Mouse (Mus musculus) kidney, adult 11 months (tissue): ENCODE results near the gene Wnt3a.

ENCODE experiments used
- DNase-seq: peaks from one replicate; pipeline ENCODE4 v3.0.0; 2022

Gene Wnt3a

DNA sequence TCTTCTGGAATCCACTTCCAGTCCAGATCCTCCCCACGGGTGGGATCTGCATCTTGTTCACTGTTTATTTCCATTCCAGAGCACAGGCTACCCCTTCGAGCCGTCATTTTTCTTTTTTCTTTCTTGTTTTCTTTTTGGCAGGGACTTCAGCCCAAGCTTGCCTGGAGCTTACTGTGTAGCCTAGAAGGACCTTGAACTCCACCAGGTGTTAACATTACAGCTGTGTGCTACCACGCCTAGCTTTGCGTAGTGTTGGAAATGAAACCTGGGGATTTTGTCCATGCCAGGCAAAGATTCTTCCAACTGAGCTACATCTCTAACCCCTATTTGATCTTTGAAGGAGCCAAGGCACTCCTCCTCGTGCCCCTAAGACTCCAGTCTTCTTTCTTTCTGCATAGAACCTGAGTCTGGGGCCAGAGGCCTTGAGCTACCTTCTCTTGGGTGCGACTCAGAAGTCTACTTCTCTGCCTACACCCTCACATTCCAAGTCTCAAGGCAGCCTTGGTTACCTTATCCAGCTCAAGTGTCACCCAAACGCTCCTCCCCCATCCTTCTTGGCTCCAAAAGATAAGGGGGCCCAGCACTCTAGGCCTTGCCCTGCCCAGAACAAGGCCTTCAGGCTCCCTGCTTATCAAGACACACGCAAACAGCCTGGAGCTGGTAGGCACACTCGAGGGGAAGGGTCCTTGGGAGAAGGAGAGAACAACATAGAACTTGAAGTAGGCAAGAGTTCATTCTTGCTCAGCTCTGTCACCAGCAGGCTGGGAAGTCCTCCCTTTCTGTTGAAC, 29.7 kb downstream of the Wnt3a start:
- no peak for DNase-seq

- DNase-seq = no peak
Observed at GRCm38 (mm10) chr11:59259647-59260046, 30.9 kb downstream of the Wnt3a start.

DNA sequence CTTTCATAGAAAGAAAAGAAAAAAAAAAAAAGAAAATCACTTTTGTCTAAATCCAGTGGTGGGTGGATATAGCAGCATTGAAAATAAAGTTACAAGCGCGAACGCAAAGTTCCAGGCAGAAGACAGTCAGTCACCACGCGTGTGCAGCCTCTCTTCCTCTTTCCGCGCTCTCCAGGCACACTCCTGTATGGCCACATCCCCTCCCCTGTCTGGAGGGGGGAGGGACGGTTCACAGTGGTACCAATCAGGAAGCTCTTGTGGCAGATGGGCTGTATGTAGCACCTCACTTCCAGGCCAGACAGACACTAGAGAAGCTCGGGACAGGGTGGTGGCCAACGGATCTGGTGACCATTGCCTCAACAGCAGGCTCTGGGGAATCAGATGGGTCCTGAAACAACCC, 42.5 kb downstream of the Wnt3a start:
- no peak for DNase-seq

DNA sequence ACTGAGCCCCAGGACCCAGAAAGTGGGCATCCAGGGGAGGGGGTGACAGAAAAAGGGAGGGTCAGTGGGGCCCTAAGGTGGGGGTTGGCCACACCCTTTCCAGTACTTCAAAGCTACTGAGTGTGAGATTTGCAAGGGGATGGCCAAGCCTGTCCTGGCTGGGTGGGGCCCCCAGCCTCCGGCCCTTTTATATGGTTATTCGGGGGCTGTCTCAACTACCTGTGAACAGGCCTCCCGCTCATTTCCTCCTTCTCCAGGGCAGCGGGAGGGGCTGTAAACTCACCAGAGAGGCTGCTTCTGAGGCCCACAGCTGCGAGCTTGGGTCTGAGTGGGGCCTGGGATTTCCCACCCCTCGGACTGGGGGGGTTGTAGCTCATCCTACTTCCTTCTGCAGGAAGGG, 46.7 kb downstream of the Wnt3a start:
- DNase-seq = no peak

GRCm38 (mm10) chr11:59241841-59242240, 48.7 kb downstream of the Wnt3a start:
- no peak for DNase-seq

DNA sequence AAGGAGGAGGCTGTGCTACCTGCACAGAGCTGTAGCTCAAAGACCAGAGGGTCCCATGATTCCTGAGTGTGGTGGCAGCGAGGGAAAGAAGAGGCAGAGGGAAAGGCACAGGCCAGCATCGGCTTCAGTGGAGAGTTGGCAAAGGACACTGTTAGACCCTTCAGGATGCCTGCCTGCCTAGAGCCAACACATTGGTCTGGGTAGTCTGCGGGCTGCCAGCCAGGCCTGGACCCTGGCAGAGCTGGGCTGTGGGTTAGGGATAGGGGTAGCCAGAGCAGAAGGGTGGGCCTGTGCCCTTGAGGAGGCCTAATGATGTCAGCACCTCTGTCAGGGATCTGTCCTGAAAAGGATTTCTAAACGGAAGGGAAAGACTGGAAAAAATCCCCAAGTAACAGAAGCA, 50.8 kb downstream of the Wnt3a start:
- no peak for DNase-seq

DNA sequence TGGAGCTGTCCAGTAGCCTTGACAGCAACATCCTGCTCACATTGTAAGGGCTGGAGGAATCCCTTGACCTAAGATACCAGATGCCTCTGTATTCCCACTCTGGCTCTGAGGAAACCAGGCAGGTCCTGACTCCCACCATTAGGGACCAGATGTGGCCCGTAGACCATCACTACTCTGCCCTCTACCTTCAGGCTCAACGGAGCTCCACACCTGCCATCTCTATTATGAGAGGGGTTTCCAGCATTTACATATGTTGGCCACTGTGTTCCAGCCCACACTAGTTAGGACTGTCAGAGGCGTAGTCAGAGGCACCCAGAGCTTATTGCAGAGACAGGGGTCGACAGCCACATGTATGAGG, 51.1 kb downstream of the Wnt3a start:
- DNase-seq = no peak

GRCm38 (mm10) chr11:59238525-59239427, 51.8 kb downstream of the Wnt3a start:
- peak; percentile 68 for DNase-seq

DNA sequence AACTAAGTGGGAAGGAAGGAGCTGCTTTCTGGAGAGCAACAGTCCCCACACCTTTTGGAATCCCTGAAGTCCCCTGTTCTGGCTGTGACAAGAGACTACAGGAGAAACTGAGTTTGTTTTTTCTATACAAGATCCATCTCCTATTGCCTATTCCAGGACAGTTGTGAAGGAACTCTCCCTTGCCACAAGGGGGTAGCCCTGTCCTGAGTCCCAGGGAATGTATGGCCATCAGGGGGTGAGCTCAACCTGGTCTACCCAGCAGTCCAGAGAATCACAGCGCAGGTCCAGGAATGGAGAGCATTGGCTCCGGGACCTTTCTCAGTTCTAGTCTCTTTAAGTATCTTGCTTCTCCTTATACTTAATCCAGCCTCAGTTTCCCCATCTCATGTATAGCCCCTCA, 57.8 kb downstream of the Wnt3a start:
- DNase-seq = no peak

- peak; percentile 62 for DNase-seq
Observed at GRCm38 (mm10) chr11:59230144-59230760, 60.3 kb downstream of the Wnt3a start.

DNA sequence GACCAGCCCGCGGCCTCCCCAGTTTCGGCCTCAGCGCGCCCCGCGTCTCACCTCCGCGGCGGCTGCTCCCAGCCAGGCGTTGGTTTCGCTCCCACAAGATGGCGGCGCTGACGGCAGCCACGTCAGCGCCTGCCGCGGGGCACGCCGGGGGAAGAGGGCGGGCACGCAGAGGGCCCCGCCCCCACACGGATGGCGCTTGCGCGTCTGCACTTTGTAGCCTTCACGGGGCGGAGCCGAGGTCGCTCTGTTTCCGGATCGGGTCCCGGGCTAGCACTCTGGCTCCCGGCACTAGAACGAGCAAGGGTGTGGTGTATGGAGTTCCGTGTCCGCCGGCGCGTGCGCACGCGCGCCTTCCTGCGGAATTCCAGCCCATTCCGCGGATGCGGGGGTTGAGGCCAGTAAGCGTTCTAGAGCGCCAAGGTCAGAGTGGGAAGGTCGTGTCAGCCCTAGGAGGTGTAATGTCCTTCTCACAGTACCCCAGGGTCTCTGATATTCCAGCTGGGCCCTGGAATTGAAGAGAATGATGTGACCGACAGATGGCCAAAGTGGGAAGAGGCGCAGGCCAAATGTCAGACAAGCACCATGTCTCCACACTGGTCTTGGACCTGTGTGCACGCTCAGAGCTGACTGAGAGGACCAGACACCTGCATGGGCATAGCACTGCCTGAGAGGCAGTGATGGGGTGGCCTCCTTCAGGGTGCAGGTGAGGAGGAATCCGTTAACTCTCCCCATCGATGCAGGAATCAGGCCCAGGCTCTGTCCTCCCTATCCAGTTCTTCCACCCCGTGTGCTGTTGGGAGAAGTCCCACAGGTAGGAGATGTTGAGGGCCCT, 62.2 kb downstream of the Wnt3a start, which contains the start of gene Arf1:
Arf1 (minus strand) TSS at position 149 of the 832 bp plus-strand sequence.
- peak; percentile 96 for DNase-seq

DNA sequence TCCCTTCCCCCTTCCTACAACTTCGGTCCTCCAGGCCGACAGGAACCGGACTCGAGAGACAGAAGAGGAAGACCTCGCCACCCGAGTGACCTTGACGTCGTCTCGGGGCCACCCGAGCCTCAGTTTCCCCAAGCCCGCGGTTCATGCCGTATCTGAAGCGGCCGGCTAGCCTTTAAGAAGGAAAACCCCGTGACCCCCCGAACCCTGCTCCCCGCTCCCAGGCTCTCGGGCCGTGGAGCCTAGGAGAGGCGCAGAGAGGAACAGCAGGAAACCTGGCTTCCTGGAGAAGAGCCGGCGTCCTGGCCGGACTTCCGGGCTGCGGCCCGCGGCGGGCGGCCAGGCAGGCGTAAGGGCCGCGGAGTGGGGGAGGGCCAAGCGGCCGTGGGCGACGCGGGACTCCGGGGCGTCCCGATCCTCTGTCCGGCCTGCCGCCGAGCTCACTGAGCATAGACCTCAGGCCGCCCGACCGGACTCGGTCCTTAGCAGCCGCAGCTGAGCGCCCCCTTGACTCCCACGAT, 62.9 kb downstream of the Wnt3a start:
- DNase-seq = no peak

- peak; percentile 44 for DNase-seq
Observed at GRCm38 (mm10) chr11:59226787-59227603, 63.6 kb downstream of the Wnt3a start.

- DNase-seq = no peak
Observed at GRCm38 (mm10) chr11:59226251-59226650, 64.3 kb downstream of the Wnt3a start.

DNA sequence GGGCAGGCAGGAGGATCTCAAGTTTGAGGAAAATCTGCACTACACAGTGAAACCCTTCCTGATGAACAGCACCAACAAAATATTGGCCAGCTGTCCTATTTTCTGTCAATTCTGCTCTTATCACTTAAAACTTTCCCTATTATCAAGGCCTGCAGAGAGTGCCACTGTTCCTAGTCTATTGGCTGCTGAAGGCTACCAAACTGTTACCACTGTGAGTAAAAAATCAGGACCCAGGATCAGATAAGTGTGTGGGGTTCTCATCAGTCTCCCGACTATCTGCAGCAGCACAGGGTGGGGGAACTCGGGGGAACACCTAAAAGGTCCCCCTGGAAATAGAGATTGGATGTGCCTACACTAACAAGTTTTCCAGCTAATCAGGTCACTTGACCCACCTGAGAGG, 65.4 kb downstream of the Wnt3a start:
- no peak for DNase-seq

DNA sequence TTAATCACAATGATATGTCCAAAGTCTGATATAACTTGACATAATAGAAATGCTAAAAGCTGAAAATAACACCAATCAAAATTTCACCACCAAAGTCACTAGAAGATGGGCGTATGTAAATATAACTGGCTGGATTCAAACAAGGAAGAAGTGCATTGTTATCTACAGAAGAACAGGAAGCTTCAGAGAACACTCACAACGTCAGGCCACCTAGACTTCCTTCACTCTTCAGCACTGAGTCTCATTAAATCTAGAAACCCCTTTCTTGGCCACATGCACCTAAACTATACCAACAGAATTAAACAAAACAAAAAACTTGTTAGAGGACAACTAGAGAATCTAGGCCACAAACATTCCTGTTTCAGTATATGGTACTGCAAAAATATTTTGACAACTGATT, 66.1 kb downstream of the Wnt3a start:
- no peak for DNase-seq

- no peak for DNase-seq
Observed at GRCm38 (mm10) chr11:59224025-59224424, 66.5 kb downstream of the Wnt3a start.

DNA sequence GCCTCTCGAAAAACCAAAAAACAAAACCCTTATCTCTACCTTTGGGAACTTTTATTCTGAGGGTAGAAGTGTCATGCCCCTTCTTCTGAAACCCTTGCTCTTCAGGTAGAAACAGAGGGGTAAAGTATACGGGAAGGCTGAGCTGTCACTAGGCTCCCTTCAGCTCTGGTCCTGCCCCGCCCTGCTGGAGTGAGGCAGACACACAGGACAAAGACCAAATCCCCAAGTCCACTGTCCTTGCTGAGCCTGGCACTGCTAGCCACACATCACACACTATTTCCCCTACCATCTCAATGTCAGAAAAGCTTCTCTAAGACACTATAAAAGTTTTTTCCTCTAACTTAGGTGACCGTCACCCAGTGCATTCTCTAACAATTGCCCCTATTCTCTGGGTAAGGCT, 68.2 kb downstream of the Wnt3a start:
- no peak for DNase-seq

GRCm38 (mm10) chr11:59221604-59222003, 68.9 kb downstream of the Wnt3a start:
- DNase-seq = no peak

- no peak for DNase-seq
Observed at GRCm38 (mm10) chr11:59219064-59219463, 71.5 kb downstream of the Wnt3a start.

DNA sequence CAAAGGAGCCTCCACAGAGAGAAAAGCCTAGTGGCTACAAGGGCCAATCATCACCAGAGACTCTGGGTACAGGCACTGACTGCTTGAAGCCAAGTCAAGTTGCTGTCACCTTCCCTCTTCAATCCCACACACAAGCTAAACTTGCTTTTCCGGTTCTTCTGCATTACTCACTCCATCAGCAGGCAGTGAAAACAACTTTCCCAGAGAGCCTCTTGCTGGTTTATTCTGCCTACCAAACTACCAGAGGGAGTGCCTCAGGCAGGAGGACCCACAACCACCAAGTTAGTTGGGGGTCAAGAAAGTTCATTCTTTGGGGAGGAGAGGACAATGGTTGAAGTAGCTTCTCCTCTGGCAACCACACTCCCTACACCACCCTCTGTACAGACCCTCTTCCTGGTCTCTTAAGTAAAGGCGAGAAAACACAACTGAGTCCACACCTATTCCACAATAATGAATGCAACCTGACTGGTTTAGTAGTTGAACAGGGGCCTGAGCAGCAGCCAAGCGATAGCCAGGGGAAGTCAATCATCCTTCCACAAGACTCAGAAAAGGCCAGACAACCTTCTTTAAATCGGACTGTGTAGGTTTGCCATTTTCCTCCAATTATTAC, 72.1 kb downstream of the Wnt3a start:
- peak; percentile 75 for DNase-seq
